Mouse (Mus musculus): ENCODE measurements around the gene Ctsd.

Ctsd gene

DNA sequence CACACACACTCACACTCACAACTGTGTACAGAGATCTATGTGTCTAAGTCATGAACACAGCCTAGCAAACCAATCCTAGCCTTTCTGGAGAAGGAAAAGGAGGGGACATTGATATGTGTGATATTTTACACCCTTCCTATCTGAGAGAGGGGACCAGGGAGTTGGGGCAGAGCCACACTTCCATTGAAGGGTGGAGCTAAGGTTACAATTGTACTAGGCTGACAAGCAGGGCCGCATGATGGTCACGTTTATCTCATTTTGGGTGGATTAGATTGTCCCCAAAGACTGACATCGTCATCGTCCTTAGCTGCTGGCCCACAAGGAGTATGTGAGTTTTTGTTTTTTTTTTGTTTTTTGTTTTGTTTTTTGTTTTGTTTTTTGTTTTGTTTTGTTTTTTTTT is 56.6 kb downstream of the Ctsd start:
- DNase-seq = no peak

DNA sequence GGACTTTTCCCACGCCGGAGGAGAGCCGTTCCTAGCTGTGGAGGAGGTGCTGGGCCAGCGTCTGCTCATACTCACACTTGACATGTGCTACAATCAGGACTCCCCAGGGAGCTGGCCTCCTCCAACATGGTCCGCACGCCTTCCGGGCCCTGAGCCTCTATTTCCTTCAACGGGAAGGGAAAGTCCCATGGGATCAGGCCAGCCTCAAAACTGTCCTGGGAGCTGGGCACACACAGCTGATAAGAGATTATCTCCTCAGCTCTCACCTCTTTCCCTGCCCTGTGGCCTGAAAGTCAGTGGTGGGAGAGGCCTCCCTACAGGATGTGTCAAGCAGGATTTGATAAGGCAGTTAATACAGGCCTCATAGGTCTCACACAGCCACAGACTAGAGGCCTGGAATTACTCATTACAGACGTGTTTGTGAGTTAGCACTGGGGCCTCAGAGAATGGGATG is 57.5 kb downstream of the Ctsd start:
- no peak for DNase-seq

DNA sequence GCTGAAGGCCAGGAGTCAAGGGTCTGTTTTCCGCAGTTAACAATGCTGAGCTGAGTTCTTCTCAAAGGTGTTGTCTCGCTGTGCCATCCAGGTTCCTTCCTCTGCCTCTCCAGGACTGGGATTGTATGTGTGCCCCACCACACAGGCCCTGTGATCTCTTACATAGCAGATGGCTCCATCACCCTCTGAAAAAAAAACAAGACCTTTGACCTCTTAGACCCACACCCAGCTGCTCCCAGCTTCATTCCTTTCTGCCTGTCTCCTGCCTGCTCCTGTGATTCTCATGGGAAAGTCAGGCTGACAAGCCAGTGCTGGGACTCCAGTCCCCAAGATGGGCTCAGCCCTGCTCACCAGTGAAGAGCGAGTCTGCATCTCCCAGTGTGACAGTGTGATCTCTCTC is 59.3 kb downstream of the Ctsd start:
- DNase-seq = no peak

DNA sequence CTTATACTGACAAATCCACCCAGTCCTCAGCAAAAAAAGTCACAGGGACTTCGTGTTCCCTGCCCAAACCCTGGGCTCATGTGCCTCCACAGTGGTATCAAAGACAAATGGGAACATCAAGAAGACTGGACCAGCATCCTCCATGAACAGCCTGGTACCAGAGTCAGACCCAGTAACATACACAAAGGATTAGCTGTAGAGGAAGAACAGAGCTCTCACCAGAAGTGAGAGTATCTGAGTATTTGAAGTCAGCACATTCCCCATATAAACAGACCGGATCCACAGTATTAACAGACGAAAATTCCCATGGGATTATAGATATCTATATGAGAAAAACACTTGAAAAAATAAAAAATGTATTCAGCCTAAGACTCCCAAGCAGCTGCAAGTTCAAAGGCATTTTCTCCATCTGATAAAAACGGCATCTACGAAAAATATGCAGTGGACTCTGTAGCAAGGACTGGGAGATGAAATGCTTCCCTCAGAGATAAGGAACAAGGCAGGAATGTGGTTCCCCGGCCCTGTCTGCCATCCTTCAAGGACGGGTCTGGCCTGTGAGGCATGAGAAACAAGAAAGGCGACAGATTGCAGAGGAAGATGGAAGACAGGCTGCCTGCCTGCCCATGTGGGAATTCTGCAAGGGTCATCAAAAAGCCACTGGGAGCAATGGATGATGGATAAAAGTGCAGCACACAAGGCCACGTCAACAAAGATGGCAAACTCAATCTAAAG is 61.0 kb downstream of the Ctsd start:
- DNase-seq = no peak
